Mouse (Mus musculus) liver, embryonic 13.5 days (tissue): ENCODE data around the gene Krt6a. TPM values are rescaled to one million over a fixed set of nuclear protein-coding genes. Genes with fewer than 3 reads are reported as not detected.

Experiments
- microRNA-seq: library from miRNA; unstranded; fragments of <30 nt; microRNA quantifications from one replicate; pipeline ENCODE4, GENCODE M21; 2016
- polyA plus RNA-seq: library from polyadenylated mRNA; unstranded; fragments of >200 nt; fragmentation: Nextera tagmentation; extraction: Ambion mirVana; gene quantifications from 2 replicates; pipeline ENCODE4 v1.2.1, GENCODE M21; 2015

Gene Krt6a
- polyA plus RNA-seq, 1 experiment from 2014 or later: 0.09 TPM

Small RNAs within 50 kb of the gene (microRNA-seq; reads per million reads assigned to microRNA genes)
- not detected for gene Gm44323
- not detected for gene Gm44342
- not detected for gene Gm44383
- gene Gm44479: not detected

Other genes with a start within 250 kb of the Krt6a start
- not detected in 2 replicates for gene Krt88, start 246.6 kb downstream of the Krt6a start, polyA plus RNA-seq
- not detected in 2 replicates for gene Krt81, start 230.6 kb downstream of the Krt6a start, polyA plus RNA-seq
- gene Krt86, start 220.8 kb downstream of the Krt6a start, polyA plus RNA-seq: not detected in 2 replicates
- not detected in 2 replicates for gene Krt83, start 202.8 kb downstream of the Krt6a start, polyA plus RNA-seq
- not detected in 2 replicates for gene Gm49425, start 177.0 kb downstream of the Krt6a start, polyA plus RNA-seq
- not detected in 2 replicates for gene Krt84, start 161.5 kb downstream of the Krt6a start, polyA plus RNA-seq
- not detected in 2 replicates for gene Krt82, start 143.6 kb downstream of the Krt6a start, polyA plus RNA-seq
- gene Krt90, start 131.4 kb downstream of the Krt6a start, polyA plus RNA-seq: not detected in 2 replicates
- not detected in 2 replicates for gene Krt75, start 120.4 kb downstream of the Krt6a start, polyA plus RNA-seq
- gene Gm5414, start 66.1 kb downstream of the Krt6a start, polyA plus RNA-seq: not detected in 2 replicates
- gene Gm5478, start 46.9 kb downstream of the Krt6a start, polyA plus RNA-seq: not detected in 2 replicates
- not detected in 2 replicates for gene Krt6b, start 14.0 kb downstream of the Krt6a start, polyA plus RNA-seq
- gene Krt5, start 18.6 kb upstream of the Krt6a start, polyA plus RNA-seq: 0.63 and 0.69 TPM in 2 replicates
- gene Krt71, start 48.8 kb upstream of the Krt6a start, polyA plus RNA-seq: not detected in 2 replicates
- not detected in 2 replicates for gene Krt72, start 92.2 kb upstream of the Krt6a start, polyA plus RNA-seq
- gene Krt73, start 108.0 kb upstream of the Krt6a start, polyA plus RNA-seq: not detected in 2 replicates
- not detected in 2 replicates for gene Krt2, start 123.9 kb upstream of the Krt6a start, polyA plus RNA-seq
- gene Krt1, start 156.5 kb upstream of the Krt6a start, polyA plus RNA-seq: not detected in 2 replicates
- not detected in 2 replicates for gene Krt77, start 175.4 kb upstream of the Krt6a start, polyA plus RNA-seq
- gene Krt76, start 198.6 kb upstream of the Krt6a start, polyA plus RNA-seq: not detected in 2 replicates
- 0.15 and 0.32 TPM in 2 replicates for gene Krt4, start 230.4 kb upstream of the Krt6a start, polyA plus RNA-seq
- gene Krt79, start 246.0 kb upstream of the Krt6a start, polyA plus RNA-seq: not detected in 2 replicates